Mouse (Mus musculus): ENCODE measurements at regions not wholly inside any gene's neighbourhood (a gene's known extent, or its start where the extent isn't known, plus 50 kb on each side); places are given as distances from the start of the nearest gene placed in this dataset.
A peak's percentile ranks its signal among the peaks of the same experiment; 100 is the strongest.

DNA sequence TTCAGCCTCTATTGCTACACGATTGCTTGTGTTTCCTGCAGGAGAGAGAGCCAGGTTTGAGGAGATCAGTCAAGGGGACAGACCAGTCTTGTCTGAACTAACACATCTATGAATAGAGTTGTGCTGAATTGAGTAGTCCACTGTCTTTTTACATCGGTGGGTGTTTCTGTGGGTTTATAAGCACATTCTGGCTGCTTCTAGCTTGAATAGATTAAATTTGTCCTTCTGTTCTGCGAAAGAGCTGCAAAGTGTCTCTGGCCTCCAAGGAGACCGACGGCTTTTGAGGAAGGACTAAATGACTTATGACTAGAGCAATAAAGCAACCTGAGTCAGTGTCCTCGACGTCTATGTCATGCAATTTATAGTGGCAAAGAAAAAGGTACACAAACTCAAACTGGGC lies 179.9 kb downstream of the Zfp36l1 start:
- H3K27me3 ChIP-seq (ENCODE audit: control insufficient read depth, insufficient read depth, low read length), result no peaks in the 10 kb centered on the region
- no peak for TF ChIP-seq CTCF (IDR thresholded peaks at IDR 0.05; ENCODE audit: extremely low read depth, insufficient read depth, insufficient read length, insufficient replicate concordance)
- no peak for TF ChIP-seq POLR2A (IDR thresholded peaks at IDR 0.05; ENCODE audit: low read depth, low read length)
- 80% methylated on average over 7 of the region's 7 CpGs for WGBS
- DNase-seq (ENCODE audit: low read depth in 1 of 2, low spot score in 2 of 2), result no peak
- H3K4me3 ChIP-seq (ENCODE audit: extremely low read depth, insufficient read depth, insufficient read length), result no peak overlapping the region
- H3K4me1 ChIP-seq (ENCODE audit: control insufficient read depth, insufficient read depth, insufficient read length), result no peaks in the 10 kb centered on the region; the same call in 1 of the 2 replicates
- no peak overlapping the region for H3K27ac ChIP-seq (ENCODE audit: insufficient read depth, low read length)
- H3K36me3 ChIP-seq (ENCODE audit: control insufficient read depth, insufficient read depth, low read length), result no peaks in the 10 kb centered on the region

- WGBS, result 81% methylated on average over 5 of the region's 5 CpGs
- TF ChIP-seq POLR2A (IDR thresholded peaks at IDR 0.05; ENCODE audit: low read depth, low read length), result no peak
- TF ChIP-seq CTCF (IDR thresholded peaks at IDR 0.05; ENCODE audit: extremely low read depth, insufficient read depth, insufficient read length, insufficient replicate concordance), result no peak
These were observed 181.4 kb downstream of the Zfp36l1 start for GRCm38 (mm10) chr12:79931455-79931854.

GRCm38 (mm10) chr12:79929846-79930245 lies 183.0 kb downstream of the Zfp36l1 start:
- TF ChIP-seq CTCF (IDR thresholded peaks at IDR 0.05; ENCODE audit: extremely low read depth, insufficient read depth, insufficient read length, insufficient replicate concordance) (no peak), POLR2A (IDR thresholded peaks at IDR 0.05; ENCODE audit: low read depth, low read length) (no peak)
- Histone ChIP-seq H3K4me3 (ENCODE audit: extremely low read depth, insufficient read depth, insufficient read length) (no peak overlapping the region), H3K27ac (ENCODE audit: insufficient read depth, low read length) (no peak overlapping the region), H3K27me3 (ENCODE audit: control insufficient read depth, insufficient read depth, low read length) (no peaks in the 10 kb centered on the region), H3K4me1 (ENCODE audit: control insufficient read depth, insufficient read depth, insufficient read length) (peaks cover 8% of the 10 kb centered on the region), H3K36me3 (ENCODE audit: control insufficient read depth, insufficient read depth, low read length) (no peaks in the 10 kb centered on the region)
- DNase-seq (ENCODE audit: low read depth in 1 of 2, low spot score in 2 of 2), result no peak
- WGBS, result 91% methylated on average over 6 of the region's 6 CpGs

More at GRCm38 (mm10) chr12:79931455-79931854, 181.4 kb downstream of the Zfp36l1 start:
- Histone ChIP-seq H3K36me3 (ENCODE audit: control insufficient read depth, insufficient read depth, low read length) (no peaks in the 10 kb centered on the region), H3K4me3 (ENCODE audit: extremely low read depth, insufficient read depth, insufficient read length) (no peak overlapping the region), H3K27me3 (ENCODE audit: control insufficient read depth, insufficient read depth, low read length) (no peaks in the 10 kb centered on the region), H3K27ac (ENCODE audit: insufficient read depth, low read length) (no peak overlapping the region), H3K4me1 (ENCODE audit: control insufficient read depth, insufficient read depth, insufficient read length) (no peaks in the 10 kb centered on the region; the same call in 1 of the 2 replicates)
- no peak for DNase-seq (ENCODE audit: low read depth in 1 of 2, low spot score in 2 of 2)

DNA sequence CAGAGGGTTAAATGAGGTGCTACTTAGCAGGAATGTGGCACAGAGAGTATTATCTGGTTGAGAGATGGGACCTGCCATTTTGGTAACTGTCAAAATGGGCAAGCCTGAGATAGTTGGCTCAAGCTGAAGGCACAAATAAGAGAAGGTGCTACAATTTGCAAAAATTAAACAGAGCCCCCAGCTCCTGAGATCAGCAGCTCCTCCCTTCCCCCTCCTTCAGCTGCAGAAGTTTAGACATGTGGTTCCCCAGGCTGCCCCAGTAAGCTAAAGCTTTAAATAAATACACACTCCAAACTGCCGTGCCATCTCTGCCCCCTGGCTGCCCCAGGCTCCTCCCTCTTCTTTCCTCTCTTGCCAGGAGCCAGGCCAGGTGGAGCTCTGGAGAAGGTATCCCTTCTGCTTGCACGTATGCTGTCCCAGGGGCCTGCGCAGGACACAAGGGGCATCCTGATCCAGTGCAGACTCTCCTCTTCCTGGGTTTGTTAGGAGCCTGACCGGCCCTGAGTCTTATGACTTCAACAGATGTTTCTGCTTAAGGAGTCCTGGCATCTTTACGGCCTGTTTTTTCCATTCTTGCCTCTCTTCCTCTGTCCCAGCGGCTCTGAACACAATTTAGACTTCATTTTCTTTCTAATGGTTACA lies 184.0 kb downstream of the Zfp36l1 start:
- no peak for DNase-seq (ENCODE audit: low read depth in 1 of 2, low spot score in 2 of 2)
- H3K36me3 ChIP-seq (ENCODE audit: control insufficient read depth, insufficient read depth, low read length), result no peaks in the 10 kb centered on the region
- H3K4me1 ChIP-seq (ENCODE audit: control insufficient read depth, insufficient read depth, insufficient read length), result peaks cover 8% of the 10 kb centered on the region
- 80% methylated on average over 6 of the region's 6 CpGs for WGBS
- no peak overlapping the region for H3K4me3 ChIP-seq (ENCODE audit: extremely low read depth, insufficient read depth, insufficient read length)
- H3K27ac ChIP-seq (ENCODE audit: insufficient read depth, low read length), result no peak overlapping the region; the same call in 1 of the 2 replicates
- no peaks in the 10 kb centered on the region for H3K27me3 ChIP-seq (ENCODE audit: control insufficient read depth, insufficient read depth, low read length)
- TF ChIP-seq CTCF (IDR thresholded peaks at IDR 0.05; ENCODE audit: extremely low read depth, insufficient read depth, insufficient read length, insufficient replicate concordance) (no peak), POLR2A (IDR thresholded peaks at IDR 0.05; ENCODE audit: low read depth, low read length) (no peak)

DNA sequence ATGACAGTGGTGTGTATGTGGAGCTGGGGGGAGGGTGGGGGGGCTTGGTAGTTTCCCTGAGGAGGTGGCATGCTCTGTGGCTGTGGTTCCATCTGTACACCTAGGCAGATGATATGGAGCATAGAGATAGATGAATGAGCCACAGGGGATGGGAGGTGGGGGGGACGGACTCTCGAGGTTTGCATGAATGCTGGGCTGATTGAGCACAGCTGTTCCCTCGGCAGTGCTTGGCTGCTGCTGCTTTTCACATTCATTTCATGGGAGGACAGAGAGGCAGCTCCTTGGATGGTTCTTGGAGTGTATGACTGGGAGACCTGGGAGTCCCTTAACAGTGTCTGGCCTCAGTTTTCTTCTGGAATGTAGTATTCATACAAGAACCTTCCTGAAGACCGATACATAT lies 184.5 kb downstream of the Zfp36l1 start:
- H3K27ac ChIP-seq (ENCODE audit: insufficient read depth, low read length), result no peak overlapping the region
- no peaks in the 10 kb centered on the region for H3K36me3 ChIP-seq (ENCODE audit: control insufficient read depth, insufficient read depth, low read length)
- DNase-seq (ENCODE audit: low read depth in 1 of 2, low spot score in 2 of 2), result no peak
- peaks cover 8% of the 10 kb centered on the region for H3K4me1 ChIP-seq (ENCODE audit: control insufficient read depth, insufficient read depth, insufficient read length)
- WGBS, result 49% methylated on average over 4 of the region's 4 CpGs
- no peaks in the 10 kb centered on the region for H3K27me3 ChIP-seq (ENCODE audit: control insufficient read depth, insufficient read depth, low read length)
- no peak overlapping the region for H3K4me3 ChIP-seq (ENCODE audit: extremely low read depth, insufficient read depth, insufficient read length)
- no peak for TF ChIP-seq CTCF (IDR thresholded peaks at IDR 0.05; ENCODE audit: extremely low read depth, insufficient read depth, insufficient read length, insufficient replicate concordance)
- TF ChIP-seq POLR2A (IDR thresholded peaks at IDR 0.05; ENCODE audit: low read depth, low read length), result no peak

- Histone ChIP-seq H3K27me3 (ENCODE audit: control insufficient read depth, insufficient read depth, low read length) (no peaks in the 10 kb centered on the region), H3K36me3 (ENCODE audit: control insufficient read depth, insufficient read depth, low read length) (no peaks in the 10 kb centered on the region), H3K4me1 (ENCODE audit: control insufficient read depth, insufficient read depth, insufficient read length) (peaks cover 8% of the 10 kb centered on the region), H3K4me3 (ENCODE audit: extremely low read depth, insufficient read depth, insufficient read length) (no peak overlapping the region), H3K27ac (ENCODE audit: insufficient read depth, low read length) (peak overlapping the region; percentile 23; the same call in 1 of the 2 replicates)
- DNase-seq (ENCODE audit: low read depth in 1 of 2, low spot score in 2 of 2), result no peak
- no peak for TF ChIP-seq CTCF (IDR thresholded peaks at IDR 0.05; ENCODE audit: extremely low read depth, insufficient read depth, insufficient read length, insufficient replicate concordance)
- TF ChIP-seq POLR2A (IDR thresholded peaks at IDR 0.05; ENCODE audit: low read depth, low read length), result no peak
- 85% methylated on average over 6 of the region's 6 CpGs for WGBS
These were observed 186.9 kb downstream of the Zfp36l1 start for GRCm38 (mm10) chr12:79925704-79926588.
